Mouse (Mus musculus) liver (tissue): ENCODE results near the gene Zfp598.

Experiments used
- DNase-seq: peaks from one replicate; pipeline ENCODE4 v3.0.0-alpha.2; 2020; ENCODE audit warnings: mixed read lengths

Zfp598 gene

DNA sequence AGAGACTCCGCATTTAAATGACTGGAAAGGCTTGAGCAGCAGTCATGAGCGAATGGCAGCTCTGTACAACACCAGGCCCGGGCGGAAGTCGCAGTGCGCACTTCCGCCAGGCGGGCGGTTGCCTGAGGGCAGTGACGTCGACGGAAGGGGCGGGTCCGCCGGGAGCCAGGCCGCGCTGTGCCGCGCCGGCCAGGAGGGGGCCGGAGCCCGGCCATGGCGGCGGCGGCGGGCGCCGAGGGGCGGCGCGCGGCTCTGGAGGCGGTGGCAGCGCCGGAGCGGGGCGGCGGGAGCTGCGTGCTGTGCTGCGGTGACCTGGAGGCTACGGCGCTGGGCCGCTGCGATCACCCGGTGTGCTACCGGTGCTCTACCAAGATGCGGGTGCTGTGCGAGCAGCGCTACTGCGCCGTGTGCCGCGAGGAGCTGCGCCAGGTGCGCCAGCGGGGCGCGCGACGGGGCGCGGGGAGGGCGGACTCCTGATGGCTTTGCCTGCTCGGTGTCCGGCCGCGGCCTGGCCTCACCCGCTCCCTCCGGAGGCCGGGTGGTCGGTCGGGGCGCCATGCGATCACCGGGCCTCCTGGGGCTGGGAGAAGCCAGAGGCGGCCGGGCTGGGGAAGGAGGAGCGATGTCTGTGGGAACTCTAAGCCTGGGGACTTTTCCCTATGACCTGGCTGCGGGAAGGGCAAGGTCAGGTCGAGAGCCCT is at the start of gene Zfp598:
Gene Zfp598, plus strand, starts transcription at position 143 of the 701 bp plus-strand sequence.
- DNase-seq, result peak; percentile 95

GRCm38 (mm10) chr17:24625472-24625871 is 44.0 kb upstream of the Zfp598 start:
- no peak for DNase-seq

DNA sequence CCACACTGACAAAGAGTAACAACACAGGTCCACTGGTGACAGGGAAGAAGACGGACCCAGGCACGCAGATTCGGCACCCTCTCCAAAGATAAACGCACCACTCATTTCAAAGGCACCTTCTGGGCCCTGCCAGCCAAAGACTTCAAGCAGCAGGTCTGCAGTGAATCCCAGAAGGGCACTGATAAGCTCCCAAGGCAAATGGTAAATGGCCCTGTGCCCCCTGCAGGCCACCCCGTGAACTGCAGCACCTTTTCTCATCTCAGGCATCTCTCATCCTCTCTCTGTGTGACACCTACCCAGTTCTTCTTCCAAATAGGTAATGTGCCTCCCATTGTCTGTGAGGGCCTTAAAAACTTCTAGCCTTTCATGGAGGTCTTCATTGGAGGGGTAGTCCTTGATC is 40.8 kb upstream of the Zfp598 start:
- peak; percentile 82 for DNase-seq

DNA sequence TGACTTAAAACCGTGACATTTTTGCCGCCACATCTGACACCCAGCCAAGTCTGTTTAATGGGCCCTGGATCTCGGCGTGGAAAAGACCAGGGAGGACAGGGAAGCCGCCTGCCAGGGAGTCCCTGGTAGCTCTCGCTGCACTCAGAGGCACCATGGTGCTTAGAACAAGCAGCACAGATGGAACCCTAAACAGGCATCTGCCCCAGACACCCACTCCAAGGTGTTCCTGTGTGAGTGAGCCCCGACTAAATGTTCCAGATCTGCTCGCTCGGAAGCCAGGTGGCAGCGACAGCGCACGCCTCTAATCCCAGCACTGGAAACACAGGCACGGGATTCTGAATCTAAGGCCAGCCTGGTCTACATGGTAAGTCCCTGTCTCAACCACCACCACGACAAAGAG is 39.4 kb upstream of the Zfp598 start:
- DNase-seq, result no peak

DNA sequence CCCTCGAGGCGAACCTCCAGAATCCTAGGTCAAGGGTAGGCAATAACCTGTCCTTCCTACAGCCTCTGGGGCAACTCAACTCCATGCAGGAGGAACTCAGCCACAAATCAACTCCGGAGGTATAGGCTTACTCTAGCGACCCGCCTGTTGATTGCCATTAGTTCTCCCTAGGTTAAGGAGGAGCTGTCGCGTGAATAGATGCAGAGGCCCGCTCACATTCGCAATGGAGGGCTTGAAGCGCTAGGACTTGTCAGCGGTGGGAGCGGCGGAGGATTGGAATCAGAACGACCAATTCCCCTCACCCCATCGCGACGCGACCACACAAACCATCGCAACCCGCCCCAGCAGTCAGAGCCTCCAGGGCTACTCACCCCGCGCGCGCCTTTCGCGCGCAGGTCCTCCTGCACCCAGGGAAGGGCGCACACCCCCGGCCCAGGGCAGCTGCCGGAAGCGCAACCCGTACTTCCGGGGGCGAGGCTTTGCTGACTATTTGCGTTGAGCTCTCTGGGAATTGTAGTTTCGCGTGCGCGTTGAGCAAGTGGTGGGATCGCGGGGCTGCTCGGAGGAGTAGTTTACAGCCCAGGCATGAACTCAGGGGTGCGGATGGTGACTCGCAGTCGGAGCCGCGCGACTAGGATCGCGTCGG is 37.2 kb upstream of the Zfp598 start, which contains the start of the genes Tsc2 and Nthl1:
Gene Tsc2, minus strand, starts transcription at position 464 of the 646 bp plus-strand sequence.
Gene Nthl1, plus strand, starts transcription at position 514 of the 646 bp plus-strand sequence.
- peak; percentile 84 for DNase-seq

DNA sequence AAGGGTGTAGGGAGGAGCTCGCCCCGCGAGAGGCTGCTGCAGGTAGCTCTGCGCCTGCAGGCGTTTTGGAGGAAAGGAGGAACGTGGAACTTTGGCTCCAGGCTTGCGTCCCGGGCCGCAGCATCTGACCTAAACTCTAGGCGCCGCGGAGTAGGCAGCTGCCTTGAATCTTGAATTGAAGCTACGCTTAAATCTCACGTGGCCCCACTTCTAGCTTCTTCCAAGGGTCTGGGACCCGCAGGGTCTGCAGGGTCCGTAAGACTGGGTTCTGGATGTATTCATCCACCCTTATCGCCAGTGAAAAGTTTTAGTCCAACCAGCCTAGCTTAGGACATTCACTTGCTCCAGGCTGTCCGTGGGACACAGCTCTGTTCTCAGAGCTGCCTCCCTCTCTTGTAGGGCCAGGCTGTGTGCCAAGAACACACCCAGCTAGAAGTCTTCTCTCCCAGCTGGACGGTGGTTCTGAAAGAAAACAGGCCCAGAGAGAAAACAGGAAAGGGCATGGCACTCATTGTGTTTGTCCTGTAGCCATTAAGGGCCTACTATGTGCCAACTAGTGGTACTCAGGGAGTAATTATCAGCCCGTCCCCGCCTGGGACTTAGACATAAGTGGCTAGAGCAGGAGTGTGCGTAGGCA is 36.6 kb upstream of the Zfp598 start:
- no peak for DNase-seq

DNA sequence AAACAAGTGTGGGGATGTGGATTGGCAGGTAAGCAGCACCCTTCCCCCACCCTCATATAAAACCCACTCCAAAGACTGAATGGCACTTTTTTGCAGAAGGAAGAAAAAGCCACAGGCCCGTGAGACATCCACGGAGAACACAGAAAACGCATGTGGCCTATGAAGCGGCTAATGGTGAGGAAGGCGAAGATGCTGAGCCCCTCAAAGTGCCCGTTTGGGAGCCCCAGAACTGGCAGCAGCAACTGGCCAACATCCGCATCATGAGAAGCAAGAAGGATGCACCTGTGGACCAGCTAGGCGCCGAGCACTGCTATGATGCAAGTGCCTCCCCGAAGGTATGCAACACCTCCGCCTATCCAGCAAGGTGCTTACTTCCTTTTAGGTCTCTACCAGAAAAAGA is 35.7 kb upstream of the Zfp598 start:
- DNase-seq, result no peak

- DNase-seq, result no peak
Observed at GRCm38 (mm10) chr17:24635024-24635423, 34.5 kb upstream of the Zfp598 start.

DNA sequence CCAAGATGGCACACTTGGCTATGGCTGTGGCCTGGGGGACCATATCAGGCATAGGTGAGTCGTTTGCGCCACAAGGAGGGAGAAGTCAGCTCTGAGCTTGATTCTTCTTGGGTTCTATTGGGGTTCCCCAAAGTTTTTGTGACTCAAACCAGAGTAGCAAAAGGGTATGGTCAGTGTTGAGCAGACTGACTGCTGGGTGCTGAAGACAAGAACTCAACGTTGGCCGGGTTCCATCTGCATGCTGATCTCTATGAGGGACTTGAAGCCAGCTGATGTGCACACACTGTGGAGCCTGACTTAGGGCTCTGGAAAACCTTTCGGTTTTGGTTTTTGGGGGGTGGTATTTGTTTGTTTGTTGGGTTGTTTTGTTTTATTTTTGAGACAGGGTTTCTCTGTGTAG is 33.8 kb upstream of the Zfp598 start:
- no peak for DNase-seq

GRCm38 (mm10) chr17:24636781-24637481 is 32.6 kb upstream of the Zfp598 start:
- no peak for DNase-seq

- no peak for DNase-seq
Observed at GRCm38 (mm10) chr17:24638214-24638613, 31.3 kb upstream of the Zfp598 start.

DNA sequence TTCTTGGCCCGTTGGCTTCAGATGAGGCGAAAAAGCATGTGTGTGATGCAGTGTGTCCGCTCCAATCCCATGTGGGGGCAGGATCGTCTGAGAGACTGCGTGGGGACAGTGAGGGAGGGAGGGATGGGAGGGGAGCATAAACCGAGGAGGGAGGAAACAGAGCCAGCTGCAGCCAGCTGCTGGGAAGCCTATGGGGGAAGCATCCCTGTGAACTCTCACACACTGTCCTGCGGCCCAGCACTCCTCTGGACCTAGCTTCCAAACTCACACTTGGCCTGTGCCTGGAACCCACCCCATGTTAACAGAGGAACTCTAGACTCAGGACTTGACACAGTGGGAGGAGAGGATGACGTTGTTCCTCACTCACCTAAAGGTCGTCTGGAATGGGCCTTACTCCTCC is 30.6 kb upstream of the Zfp598 start:
- no peak for DNase-seq

DNA sequence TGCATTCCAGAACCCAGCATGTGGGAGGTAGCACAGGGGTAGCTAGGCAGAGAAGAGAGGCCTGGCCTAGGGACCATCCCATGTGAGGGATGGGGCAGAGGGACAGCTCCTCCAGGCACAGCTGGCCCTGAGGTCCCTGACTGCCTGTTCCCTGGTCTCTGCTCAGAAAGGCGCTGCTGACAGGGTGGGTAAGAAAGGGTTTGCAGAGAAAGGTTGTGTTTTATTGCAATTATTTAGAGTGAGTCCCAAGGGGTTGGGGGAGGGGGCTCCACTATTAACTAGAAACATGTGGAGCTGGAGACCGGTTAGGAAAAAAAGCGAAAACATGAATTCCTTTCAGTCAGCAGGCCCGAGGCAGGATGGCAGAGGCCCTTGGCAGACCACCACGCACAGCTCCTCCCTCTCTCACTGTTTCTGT is 29.9 kb upstream of the Zfp598 start:
- DNase-seq, result no peak

DNA sequence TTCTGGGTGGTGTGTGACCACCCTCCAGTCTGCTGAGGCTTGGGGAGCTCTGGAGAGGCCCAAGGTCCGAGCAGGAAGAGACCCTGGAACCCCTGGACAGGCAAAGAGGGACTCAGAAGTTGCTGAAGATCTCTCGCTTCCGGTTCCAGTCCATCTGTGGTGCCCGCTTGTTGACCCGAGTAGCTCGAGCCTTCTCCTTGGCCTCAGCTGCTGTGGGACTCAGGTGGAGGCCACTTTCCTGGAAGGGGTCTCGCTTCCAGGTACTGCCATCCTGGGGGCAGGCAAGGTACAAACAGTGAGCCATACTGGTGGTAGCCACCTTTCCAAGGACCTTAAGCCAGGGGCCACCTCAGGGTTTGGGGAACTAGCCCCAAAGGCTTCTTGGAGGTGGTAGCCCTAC is 29.4 kb upstream of the Zfp598 start:
- DNase-seq, result no peak

GRCm38 (mm10) chr17:24640581-24640980 is 28.9 kb upstream of the Zfp598 start:
- DNase-seq, result no peak

DNA sequence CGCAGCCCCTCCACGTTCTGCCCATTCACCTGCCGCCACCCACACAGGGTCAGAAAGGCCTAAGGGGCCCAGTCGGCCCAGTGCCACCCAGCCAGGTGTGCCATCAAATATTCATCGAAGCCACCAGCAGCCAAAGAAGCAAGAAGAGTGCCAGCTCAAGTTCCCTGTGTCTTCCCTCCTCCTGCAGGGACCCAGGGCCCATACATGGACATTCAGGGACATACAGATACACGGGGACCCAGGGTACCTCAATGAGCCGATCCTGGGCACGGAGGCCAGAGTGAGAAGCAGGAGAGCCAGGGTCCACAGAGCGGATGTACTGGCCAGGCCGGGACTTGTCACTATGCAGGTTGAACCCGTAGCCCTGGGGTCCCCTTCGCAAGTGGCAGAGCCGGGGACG is 27.5 kb upstream of the Zfp598 start:
- DNase-seq, result no peak

GRCm38 (mm10) chr17:24642791-24643343 is 26.6 kb upstream of the Zfp598 start:
- DNase-seq, result no peak

GRCm38 (mm10) chr17:24644030-24644715 is 25.3 kb upstream of the Zfp598 start:
- DNase-seq, result peak; percentile 35

- peak; percentile 22 for DNase-seq
Observed at GRCm38 (mm10) chr17:24644875-24645721, 24.4 kb upstream of the Zfp598 start.

DNA sequence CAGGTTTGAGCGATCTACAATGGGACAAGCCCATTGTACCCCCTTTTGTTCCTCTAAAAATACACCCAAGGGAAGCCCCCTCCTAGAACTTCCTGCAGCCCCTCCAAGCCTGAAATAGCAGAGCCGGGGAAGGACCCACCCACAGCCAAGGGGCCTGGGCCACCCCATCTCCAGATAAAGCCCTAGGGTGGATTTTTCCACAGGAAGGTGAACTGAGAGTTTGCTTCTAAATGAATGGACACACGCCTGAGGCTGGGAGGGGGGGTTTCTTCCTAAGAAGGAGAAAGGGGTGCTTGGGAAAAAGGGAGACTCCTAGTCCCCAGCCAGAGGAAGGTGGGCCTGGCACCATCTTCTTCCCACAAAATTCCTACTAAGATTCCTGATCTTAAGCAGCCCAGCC is 23.6 kb upstream of the Zfp598 start:
- no peak for DNase-seq

DNA sequence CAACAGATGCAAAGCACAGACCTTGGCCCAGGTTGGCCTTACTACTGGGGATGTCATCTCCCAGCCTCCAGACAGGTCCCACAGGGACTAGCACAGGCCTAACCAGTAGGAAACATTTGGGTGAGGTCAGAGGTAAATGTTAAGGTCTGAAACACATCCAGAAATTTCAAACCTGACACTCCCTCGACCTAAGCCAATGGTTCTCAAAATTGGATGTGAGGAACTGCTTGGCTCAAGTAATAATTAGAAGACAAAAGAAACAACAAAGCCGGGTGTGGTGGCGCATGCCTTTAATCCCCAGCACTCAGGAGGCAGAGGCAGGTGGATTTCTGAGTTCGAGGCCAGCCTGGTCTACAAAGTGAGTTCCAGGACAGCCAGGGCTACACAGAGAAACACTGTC is 23.1 kb upstream of the Zfp598 start:
- no peak for DNase-seq
